Mouse (Mus musculus) kidney, adult 11 months (tissue): ENCODE measurements at regions not wholly inside any gene's neighbourhood (a gene's known extent, or its start where the extent isn't known, plus 50 kb on each side); places are given as distances from the start of the nearest gene placed in this dataset.

Source experiments
- DNase-seq: peaks from one replicate; pipeline ENCODE4 v3.0.0; 2022

DNA sequence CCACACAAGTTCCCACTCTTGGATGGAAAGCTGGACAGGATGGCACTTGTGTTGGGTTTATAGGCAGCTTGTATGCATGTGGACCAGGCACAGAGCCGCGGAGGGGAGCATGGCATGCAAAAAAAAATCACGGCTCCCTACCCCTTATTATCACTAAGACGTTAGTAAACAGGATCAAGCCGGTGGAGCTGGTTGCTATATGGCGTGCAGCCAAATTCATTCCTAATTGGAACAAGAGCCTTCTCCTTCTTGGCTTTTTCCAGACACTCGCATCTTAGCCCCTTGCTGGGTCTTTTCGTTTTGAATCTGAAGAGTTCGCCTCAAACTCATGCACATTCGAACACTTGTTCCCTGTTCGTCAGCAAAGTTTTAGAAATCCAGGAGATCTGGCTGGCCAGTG, 211.0 kb downstream of the Rplp1 start:
- DNase-seq: no peak

DNA sequence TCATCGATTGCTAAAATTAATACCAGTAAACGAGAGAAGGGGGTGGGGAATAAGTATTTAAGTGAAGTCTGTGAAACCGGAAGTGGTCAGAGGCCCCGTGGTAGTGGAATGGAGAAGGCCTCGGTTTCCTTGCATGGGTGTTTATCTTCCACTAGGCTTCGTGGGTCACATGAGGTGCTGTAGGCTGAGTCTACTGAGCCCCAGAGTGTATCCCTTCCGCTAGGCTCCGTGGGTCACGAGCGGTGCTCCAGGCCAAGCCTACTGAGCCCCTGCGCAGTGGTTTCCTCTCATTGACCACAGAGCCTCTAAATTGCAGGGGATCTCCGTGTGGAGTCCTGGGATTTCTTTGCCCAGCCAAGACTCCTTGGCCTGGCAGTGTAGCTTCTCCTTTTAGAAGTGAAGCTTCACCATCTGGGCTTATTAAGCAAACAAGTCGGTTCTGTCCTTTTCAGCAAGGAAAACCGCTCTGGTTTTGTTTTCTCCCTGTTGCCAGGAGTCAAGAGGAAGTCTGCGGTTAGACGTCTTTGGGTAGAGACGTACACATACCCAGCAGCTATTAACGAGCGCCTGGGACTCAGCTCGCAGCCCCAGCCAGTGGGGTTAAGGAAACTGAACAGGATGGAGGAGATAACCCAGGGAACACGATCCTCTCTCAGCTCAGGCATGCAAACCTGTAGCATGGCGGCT, 211.9 kb downstream of the Rplp1 start:
- no peak for DNase-seq

DNA sequence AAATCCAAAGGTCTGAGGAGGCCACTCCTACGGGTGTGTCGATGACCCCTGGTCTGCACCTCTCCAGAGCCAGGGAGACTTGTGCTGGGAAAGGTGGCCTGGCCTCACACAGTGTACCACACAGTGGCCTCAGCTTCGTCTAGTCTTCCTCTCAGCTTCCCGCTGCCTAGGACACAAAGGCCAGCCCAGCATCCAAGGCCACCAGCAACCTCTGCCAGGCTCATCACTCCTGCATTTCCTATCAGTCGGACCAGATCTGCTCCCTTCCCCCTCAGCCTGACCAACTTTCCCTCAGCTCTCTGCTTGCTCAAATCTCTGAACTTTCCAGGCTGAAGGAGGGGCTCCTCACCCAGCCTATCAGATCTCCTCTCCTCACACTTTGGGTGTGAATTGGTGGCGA, 213.8 kb downstream of the Rplp1 start:
- DNase-seq: no peak

DNA sequence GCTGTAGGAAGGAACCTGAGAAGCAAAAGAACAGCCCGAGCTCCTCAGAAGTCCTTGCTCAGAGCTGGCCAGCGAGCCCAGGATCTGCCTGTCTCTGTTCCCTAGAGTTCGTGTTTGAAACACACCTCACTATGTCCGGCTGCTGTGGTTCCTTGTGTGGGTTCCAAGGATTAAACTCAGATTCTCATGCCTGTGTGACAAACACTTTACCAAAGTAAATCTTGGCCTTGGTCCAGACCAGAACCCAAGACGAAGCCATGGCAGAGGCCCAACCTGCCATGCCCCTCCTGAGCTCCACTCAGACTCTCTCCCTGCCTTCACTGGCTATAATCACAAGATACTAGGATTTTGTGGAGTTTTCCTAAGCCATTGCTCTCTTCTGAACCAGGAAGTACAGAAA, 214.7 kb downstream of the Rplp1 start:
- DNase-seq: no peak

DNA sequence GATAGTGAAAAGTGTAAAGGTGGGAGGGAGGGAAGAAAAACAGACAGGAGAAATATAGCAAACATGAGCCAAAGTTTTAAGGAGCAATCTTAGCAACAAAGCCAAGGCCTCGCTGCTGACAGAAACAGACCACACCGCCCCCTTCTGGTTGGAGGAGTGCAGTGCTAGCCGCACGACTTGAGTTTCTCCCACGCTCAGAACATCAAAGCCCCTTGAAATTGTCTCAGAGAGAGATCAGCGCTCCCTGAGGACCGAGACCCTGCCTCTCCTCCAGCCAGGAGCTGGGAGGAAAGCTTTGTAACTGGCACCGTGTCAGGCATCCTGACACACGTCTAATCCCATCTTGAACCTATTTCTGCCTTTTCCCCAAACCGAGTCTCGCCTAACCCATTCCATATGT, 216.4 kb downstream of the Rplp1 start:
- no peak for DNase-seq

DNA sequence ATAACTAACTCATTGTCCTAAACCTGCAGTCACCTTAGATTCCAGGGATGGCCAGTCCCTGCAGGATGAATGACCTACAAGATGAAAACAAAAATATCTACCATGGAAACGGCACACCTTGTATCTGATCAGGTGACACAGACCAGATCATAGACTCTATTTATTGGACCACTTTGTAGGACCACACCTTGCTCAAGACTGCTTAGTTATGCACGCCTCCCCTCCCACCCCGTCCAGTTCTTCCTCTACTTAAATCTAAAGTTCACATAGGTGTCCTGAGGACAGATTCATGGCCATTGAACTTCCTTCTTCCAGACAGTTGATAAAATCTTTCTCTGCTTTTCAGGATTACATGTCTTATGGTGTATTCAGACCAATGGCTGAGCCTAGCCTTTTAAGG, 217.5 kb downstream of the Rplp1 start:
- no peak for DNase-seq

DNA sequence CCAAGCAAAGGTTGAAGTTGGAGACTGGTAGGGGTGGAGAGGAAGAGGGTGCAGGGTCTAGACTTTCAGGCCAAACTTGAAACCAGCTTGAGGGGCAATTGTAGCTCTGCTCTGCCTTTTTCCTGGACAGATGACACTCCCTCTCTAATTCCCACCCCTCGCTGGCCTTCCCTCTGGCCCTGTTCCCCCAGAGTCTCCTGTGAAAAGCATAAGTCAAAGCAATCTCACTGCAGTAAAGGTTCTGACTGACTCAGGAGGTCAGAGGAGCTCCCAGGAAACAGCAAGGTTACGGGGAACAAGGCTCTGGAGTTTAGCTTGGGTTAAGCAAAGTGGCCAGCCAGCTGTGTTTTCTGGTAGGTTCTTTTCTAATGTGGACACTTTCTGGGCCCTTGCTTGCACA, 218.5 kb downstream of the Rplp1 start:
- no peak for DNase-seq

DNA sequence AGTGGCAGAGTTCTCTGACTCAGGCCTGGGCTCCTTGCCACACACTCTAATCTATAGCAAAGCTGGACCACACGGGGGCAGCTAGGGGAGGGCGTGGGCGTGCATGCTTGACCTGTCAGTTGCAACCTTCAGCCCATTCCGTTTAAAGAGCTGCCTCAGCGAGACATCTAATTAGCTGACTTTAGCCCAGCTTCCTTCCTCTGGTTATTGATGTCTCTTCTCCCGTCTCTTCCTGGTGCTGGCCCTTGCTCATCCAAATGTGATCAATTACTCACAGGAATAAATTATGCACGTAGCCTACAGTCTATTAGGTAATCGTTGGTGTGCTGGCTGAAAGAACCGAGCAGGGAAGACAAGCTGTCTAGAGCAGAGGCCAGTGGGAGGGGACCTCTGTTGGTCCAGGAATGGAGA, 219.0 kb downstream of the Rplp1 start:
- DNase-seq: no peak

DNA sequence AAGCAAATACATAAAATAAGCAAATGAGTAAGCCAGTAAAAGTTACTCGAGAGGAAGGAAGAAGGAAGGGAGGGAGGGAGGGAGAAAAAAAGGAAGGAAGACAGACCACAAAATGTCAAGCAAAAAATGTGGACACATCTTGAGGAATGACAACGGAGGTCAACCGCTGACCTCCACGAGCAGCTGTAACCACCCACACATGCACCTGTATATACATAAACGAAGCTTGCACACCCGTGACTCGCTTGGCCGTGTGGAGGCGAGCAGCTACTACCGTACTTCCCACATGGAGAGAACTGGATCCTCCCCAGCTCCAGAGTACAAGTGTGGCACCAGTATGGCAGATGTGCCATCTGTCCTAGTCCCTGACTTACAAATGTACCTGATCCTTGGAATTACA, 220.1 kb downstream of the Rplp1 start:
- DNase-seq: no peak

DNA sequence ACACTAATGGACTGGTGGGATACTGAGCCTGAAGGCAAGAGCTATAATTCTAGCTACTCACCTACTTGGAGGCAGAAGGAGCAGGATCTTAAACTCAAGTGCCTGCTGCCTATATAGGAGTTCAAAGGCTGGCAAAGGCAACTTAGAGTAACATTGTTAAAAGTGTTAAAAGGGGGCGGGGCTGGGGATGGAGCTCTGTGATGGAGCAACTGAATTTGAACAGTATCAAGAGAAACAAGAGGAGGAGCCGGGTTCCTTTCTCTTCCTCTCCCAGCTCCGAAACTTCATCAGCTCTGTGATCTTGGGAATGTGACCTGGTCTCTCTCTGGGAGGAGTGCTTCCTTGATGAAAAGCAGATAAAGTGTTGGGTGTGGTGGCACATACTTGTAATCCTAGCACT, 223.6 kb downstream of the Rplp1 start:
- no peak for DNase-seq

DNA sequence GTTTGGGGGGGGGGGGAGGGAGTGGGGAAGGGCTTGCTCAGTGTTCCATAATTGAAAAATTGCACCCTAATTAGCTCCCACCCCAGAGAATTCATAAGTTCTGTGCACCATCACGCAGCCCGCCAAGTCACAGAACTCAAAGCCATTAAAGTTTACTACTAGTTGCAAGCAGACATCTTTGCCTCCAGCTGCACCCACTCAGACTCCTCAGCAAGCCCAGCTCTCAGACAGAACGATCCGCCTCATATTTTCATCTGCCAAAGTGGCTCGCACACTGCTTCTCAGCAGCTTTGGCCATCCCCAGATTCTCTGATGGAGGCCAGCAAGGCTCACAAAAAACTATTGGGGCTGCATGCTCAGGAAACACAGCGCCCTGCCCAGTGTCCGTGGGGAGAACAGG, 224.4 kb downstream of the Rplp1 start:
- no peak for DNase-seq

DNA sequence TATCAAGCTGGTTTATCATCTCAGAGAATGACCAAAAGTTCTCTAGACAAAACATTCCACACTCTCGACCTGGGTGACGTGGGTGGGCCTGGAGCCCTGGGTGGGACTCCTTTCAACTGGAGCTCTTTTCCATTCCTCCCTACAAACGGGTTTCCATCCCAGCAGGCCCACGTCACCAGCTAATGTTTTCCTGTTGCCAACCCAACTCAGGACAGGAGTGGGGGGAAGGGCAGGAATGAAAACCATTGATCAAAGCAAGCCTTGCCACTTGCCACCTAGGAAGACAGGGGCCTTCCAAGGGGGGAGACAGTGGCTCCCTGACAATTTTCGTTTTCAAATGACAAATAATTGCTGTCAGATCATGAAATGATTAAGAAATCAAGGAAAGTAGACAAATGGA, 224.8 kb downstream of the Rplp1 start:
- DNase-seq: no peak

DNA sequence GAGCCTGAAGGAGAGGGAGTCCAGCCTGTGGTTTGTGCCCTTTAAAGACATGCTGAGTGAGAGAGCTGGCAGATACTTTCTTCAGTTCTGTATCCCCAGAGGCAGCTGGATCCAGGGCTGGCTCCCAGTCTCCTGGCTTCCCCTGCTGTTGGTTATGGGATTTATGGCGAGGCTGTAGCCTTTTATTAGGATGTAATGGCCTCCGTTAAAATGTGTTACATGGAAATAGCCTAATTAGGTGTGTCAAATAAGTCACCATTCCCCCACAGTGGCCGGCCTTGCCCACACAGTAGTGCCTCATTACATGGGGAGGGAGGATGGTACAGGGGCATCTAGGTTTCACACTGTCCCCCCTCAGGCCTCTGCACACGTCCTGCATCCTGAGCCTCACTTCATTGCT, 230.8 kb downstream of the Rplp1 start:
- no peak for DNase-seq

DNA sequence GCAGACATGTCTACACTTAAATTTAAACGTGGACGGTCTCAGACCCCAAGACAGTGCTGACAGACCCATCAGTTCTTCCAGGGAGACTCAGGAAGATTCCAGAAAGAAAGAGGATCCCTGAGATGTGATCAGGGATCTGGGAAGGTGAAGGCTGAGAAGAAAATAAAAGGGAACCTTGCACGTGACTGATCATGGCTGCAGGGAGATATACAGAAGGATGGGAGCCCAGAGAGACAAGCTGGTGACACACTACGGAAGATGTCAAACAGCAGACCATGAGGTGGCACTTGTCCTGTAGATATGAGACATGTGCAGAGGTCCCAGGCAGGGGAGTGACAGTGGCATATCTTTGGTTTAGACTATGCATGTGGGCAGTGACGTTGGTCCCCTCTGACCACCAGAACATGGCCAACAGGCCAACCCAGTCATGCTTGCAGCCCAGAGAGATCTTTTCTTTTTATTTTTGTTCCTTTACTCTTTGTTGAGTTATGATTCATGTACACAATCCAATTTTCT, 231.5 kb downstream of the Rplp1 start:
- DNase-seq: no peak

DNA sequence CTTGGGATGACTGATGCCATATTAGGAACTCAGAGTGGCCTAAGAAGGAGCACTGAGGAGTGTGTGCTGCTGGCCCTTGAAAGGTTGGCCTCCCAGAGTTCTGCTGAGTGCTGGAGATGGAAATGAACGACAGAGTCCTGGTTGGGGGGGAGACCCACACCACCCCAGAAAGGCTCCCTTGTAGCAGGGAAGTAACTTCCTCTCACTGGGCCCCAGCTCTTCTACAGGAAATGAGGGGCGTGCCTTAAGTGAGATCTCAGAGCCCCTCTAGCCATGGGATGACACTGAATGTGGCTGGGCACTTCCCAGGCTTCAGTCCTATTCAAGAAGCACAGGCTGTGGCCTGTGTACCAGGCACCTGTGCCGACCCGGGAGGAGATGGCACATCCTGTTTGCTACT, 232.0 kb downstream of the Rplp1 start:
- no peak for DNase-seq

DNA sequence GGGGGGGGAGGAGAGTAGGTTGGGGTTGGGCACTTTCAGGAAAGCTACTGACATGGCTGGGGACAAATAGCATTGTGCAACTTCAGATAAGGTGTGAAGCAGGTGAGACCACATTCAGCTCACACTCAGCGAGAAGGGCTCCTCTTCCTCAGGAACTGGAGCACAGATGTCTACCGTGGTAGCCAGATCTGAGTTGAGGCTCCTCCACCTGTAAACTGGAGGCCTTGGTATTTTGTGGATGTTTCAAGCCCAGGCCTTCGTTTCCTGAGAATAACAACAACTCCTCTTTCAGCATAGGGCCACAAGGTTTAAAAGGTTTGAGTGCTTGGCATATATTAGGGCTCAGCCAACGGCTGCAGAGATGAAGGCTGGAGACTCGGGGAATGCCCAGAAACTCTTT, 232.9 kb downstream of the Rplp1 start:
- DNase-seq: no peak

DNA sequence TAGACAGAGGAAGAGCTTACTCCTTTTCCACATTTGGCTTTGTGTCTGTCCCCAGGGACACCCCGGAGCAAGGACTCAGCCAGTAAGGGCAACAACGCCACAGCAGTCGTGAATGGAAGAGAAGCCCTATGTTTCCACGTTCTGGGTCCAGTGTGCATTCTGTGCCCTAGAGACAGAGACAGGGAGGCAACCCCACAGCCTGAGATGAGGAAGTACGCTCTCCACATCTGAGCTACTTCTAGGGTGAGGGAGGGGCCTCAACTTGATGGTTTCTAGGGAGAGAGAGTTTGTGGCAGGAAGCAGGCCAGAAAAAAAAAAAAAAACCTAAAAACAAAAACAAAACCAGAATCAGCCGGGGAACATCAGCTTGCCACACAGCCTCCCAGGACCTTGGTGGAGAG, 233.4 kb downstream of the Rplp1 start:
- DNase-seq: no peak

DNA sequence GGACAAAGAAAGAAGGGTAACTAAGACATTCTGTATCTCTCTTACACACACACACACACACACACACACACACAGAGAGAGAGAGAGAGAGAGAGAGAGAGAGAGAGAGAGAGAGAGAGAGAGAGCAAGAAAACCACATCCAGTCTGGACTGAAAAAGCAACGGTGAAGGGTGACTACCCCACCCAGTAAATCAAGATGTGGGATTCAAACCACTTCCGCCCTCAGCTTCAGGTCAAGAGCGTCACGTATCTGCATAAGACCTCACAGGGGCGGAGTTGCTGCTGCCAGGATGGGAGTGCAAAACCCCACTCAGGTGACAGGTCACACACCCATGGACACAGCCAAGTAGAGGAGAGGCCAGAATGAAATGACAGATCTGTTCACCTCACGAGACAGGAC, 234.7 kb downstream of the Rplp1 start:
- DNase-seq: no peak

DNA sequence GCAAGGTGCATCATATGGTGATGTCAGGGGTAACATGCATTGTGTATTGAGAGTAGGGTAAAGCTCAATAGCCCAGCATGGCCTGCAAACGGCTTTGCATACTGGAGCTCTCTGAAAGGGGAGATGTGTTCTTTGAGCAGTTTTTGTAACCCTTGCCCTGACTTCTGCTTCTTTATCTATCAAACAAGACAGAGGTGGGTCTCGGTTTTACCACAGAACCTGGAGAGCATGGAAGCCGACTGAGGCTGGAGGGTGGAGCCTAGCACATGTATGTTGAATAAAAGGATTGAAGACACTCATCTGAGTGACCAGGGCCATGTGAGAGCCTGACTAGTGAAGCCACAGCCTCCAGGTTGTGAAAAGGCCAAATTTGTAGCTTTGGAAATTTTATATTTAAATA, 236.7 kb downstream of the Rplp1 start:
- DNase-seq: no peak

DNA sequence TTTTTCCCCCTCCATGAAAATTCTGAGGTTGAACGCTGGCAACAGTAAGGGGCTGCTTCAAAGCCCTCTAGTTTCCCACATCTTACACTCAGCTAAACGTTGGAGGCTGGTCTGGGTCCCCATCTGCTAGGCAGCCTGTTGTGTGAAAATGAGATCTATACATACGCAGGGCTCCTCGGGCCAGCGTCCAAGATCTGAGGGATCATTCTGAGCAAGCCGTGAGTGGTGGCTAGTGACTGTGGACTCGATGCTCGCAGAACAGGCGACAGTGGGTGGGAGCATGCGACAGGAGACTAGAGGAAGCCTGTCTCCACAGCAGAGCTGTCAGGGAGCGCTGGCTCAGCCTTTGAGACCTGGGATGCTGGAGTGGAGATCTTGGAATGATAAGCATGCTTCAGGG, 237.3 kb downstream of the Rplp1 start:
- no peak for DNase-seq

DNA sequence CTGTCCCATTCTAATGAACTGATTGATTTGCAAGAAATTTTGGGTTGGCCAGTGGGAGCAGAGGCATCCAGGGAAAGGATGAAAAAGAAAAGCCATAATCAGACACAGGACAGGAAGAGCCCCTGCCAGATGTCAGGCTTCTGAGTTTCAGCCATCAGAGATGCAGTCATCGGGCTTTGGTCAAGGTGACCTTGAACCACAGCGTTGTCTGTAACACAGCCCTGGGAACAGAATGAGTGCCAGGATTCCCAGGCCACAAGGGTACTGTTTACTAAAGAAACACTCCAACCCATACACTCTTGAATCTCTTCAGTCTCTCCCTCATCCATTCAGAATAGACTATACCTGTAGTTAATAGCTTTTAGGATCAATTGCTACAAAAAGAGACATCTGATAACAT, 239.0 kb downstream of the Rplp1 start:
- no peak for DNase-seq

DNA sequence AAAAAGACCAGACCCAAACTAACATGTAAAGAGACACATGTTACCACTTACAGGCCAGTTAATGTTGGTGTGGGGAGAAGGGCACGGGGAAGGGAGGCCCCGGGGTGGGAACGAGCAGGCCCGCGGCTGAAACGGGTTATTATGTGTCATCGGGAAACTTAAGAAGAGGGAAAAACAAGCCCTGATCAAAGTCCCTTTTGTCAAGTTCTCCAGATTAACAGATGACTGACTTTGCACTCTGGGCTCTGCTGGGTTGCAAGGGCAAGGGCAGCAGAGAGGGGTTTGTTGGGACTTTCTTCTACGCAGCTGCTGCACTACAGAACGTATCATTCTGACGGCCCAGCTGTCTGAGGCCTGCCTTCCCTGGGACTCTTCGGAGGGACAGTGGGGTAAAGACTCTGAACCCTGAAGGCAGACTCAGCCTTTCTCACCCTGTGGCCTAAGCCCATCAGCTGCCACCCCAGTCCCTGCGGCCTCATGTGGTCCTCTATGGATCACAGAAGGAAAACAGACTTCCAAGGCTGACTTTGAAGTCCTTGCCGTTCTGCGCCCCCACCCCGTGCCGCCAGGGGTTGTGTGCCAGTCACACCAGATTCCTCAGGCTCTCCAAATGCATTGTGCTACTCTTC, 240.7 kb downstream of the Rplp1 start:
- DNase-seq: peak; percentile 38

DNA sequence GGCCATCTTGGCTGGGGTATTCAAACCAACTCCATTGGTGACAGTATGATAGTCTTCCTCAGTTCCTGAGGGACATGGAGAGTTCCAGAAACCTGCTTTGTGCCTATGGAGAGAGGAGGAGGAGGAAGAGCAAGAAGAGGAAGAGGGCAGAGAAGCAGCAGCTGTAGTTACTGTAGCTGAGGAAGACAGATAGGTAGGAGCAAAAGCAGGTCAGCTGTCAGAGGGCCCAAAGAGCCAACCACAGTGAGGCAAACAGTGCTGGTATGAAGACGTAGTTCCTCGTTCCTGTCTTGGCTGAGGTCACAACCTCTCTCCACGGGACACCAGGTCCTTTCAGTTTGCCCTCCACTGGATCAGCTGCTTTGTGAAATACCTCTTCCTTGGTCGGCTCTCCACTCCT, 243.4 kb downstream of the Rplp1 start:
- DNase-seq: no peak

DNA sequence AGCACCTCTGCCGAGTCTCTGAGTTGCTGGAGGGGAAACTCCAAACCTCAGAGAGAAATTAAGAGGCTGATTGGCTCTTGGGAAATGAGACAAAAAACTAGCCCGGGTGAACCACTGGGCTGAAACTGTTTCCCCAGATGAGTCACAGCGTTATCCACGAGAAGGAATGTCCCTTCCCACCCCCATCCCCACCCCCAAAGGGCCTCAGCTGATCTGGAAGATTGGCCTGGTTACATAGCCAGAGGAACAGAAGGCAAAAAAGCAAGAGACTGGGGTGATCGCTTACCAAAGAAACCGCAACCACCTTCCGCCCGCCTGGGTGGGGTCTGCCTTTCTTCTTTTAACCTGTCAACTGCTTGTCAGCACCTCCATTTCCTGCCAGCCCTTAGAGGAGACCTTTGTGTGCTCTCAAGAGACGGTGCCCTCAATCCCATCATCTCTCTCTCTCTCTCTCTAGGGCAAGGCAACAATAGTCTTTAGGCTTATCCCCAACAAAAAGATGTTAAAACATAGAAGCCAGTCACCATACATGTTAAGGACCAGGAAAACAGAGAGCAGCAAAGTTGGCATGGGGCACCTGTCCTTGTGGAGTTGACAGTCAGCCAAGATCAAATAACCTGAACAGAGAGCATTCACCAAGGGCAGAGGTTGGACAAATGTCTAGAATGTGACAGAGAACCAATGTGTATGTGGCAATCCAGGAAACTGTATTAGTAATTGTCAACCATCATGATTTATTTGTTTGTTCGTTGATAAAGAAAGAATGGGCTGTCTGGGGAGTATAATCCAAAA, 244.4 kb downstream of the Rplp1 start:
- DNase-seq: no peak
